Mouse (Mus musculus): Measurements from ENCODE around the gene Syp.

GRCm38 (mm10) chrX:7665739-7666502 is 27.6 kb downstream of the Syp start:
- TF ChIP-seq CTCF (IDR thresholded peaks at IDR 0.05; ENCODE audit: low read depth, low read length) (no peak), POLR2A (IDR thresholded peaks at IDR 0.05; ENCODE audit: borderline replicate concordance, low read depth, low read length) (no peak)

Data from bone marrow macrophage, adult 2 months (primary cell).